Mouse (Mus musculus): ENCODE data around the gene H2-DMb1. TPM values are rescaled to one million over a fixed set of nuclear protein-coding genes. Genes with fewer than 3 reads are reported as not detected.
A peak's percentile ranks its signal among the peaks of the same experiment; 100 is the strongest.
"Not testable (repeated sequence)": the region's sequence is repeated elsewhere in the genome, so short reads cannot be mapped to it uniquely, and the experiment has no call there.

The H2-DMb1 gene
- polyA plus RNA-seq, 1 experiment from 2014 or later = 0.38 TPM

DNA sequence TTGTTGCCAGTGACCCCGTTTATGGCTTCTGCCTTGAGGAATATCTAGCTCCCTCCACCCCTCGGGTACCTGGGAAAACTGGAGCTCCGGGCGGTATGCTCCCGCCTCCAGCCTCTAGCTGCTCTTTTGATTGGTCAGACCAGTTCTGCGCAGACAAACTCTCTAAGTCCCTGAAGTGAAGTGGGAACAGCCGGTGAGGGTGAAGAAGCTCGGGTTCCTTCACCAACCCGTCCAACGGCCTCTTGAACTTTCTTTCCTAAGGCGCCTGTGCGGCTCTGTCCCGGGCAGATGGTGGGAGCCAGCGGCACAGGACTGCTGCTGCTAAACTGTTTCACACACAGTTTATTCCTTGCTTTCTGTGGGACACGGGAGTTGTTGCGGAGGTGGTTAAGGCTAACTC lies 13.5 kb upstream of the H2-DMb1 start:
- Histone ChIP-seq H3K4me2 (ENCODE audit: low read length) (peak overlapping the region; percentile 75), H3K9ac (ENCODE audit: low read length) (peak overlapping the region; percentile 51), H3K9me3 (ENCODE audit: control insufficient read depth, low read length) (no peaks in the 10 kb centered on the region), H3K36me3 (ENCODE audit: control insufficient read depth, insufficient read depth, low read length) (no peaks in the 10 kb centered on the region), H3K27ac (replicated peaks in 1 of 2; ENCODE audit: control insufficient read depth in 1 of 2, insufficient read depth in 1 of 2, low read depth in 2 of 2, low read length in 2 of 2) (no peak overlapping the region), H3K4me3 (ENCODE audit: control insufficient read depth in 1 of 2, insufficient read depth in 1 of 2, low read depth in 1 of 2, low read length in 2 of 2) (peak overlapping the region; percentile 39 to 45), H3K27me3 (ENCODE audit: control insufficient read depth, insufficient read depth, low read length) (peaks cover 39% of the 10 kb centered on the region), H3K4me1 (ENCODE audit: control insufficient read depth in 2 of 2, insufficient read depth in 2 of 2, low read length in 2 of 2) (peaks cover 5 to 12% of the 10 kb centered on the region in 2 experiments; a peak in 2 of 4 replicates)
- WGBS = under 1% methylated on average over 16 of the region's 16 CpGs
- ATAC-seq (ENCODE audit: insufficient number of reproducible peaks, insufficient read depth, low FRiP score, low read depth) = no peak

DNA sequence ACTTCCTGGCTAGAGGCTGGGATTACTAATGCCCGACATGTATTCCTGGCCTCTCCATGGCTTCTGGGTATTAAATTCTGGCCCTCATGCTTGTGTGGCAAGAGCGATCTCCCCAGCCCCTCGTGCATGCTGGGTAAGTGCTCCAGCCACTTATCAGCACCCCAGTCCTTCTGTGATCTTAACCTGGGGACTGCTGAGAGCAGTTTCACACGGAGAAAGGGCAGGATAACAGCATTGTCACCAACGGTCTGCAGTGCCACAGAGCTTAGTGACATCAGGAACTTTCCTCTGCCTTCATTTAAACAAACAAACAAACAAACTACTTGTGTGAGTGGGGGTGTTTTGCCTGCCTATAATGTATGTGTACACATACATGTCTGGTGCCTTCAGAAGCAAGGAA lies 12.6 kb upstream of the H2-DMb1 start:
- Histone ChIP-seq H3K4me2 (ENCODE audit: low read length) (peak overlapping the region; percentile 75), H3K9me3 (ENCODE audit: control insufficient read depth, low read length) (no peaks in the 10 kb centered on the region), H3K36me3 (ENCODE audit: control insufficient read depth, insufficient read depth, low read length) (no peaks in the 10 kb centered on the region), H3K4me1 (ENCODE audit: control insufficient read depth in 2 of 2, insufficient read depth in 2 of 2, low read length in 2 of 2) (peaks cover 5 to 12% of the 10 kb centered on the region in 2 experiments; a peak in 2 of 4 replicates), H3K9ac (ENCODE audit: low read length) (no peak overlapping the region), H3K27ac (replicated peaks in 1 of 2; ENCODE audit: control insufficient read depth in 1 of 2, insufficient read depth in 1 of 2, low read depth in 2 of 2, low read length in 2 of 2) (no peak overlapping the region), H3K4me3 (ENCODE audit: control insufficient read depth in 1 of 2, insufficient read depth in 1 of 2, low read depth in 1 of 2, low read length in 2 of 2) (no peak overlapping the region), H3K27me3 (ENCODE audit: control insufficient read depth, insufficient read depth, low read length) (peaks cover 39% of the 10 kb centered on the region)
- under 1% methylated on average over 5 of the region's 5 CpGs for WGBS
- ATAC-seq (ENCODE audit: insufficient number of reproducible peaks, insufficient read depth, low FRiP score, low read depth) = no peak

DNA sequence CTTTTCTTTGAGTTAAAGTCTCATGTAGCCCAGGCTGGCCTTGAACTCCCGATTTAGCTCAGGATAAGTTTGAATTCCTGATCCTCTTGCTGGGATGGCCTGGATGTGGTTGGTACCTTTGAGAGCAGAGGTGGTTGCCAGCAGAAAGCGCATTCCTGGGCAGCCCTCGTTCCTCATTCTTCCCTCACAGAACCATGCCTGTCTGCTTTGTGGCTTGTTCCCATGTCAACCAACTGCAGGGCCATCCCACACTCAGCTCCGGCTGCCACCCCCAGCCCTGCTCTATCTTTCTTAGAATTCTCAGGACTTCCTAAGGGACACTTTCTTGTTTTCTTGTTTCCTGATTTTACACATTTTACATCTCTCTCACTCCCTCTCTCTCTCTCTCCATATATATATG lies 11.4 kb upstream of the H2-DMb1 start:
- no peak for ATAC-seq (ENCODE audit: insufficient number of reproducible peaks, insufficient read depth, low FRiP score, low read depth)
- Histone ChIP-seq H3K36me3 (ENCODE audit: control insufficient read depth, insufficient read depth, low read length) (no peaks in the 10 kb centered on the region), H3K9ac (ENCODE audit: low read length) (no peak overlapping the region), H3K4me2 (ENCODE audit: low read length) (no peak overlapping the region), H3K27me3 (ENCODE audit: control insufficient read depth, insufficient read depth, low read length) (peaks cover 39% of the 10 kb centered on the region), H3K27ac (replicated peaks in 1 of 2; ENCODE audit: control insufficient read depth in 1 of 2, insufficient read depth in 1 of 2, low read depth in 2 of 2, low read length in 2 of 2) (no peak overlapping the region), H3K4me1 (ENCODE audit: control insufficient read depth in 2 of 2, insufficient read depth in 2 of 2, low read length in 2 of 2) (peaks cover 3 to 9% of the 10 kb centered on the region in 2 experiments; a peak in 2 of 4 replicates), H3K9me3 (ENCODE audit: control insufficient read depth, low read length) (no peaks in the 10 kb centered on the region), H3K4me3 (ENCODE audit: control insufficient read depth in 1 of 2, insufficient read depth in 1 of 2, low read depth in 1 of 2, low read length in 2 of 2) (no peak overlapping the region)
- WGBS = 58% methylated on average over 4 of the region's 4 CpGs

DNA sequence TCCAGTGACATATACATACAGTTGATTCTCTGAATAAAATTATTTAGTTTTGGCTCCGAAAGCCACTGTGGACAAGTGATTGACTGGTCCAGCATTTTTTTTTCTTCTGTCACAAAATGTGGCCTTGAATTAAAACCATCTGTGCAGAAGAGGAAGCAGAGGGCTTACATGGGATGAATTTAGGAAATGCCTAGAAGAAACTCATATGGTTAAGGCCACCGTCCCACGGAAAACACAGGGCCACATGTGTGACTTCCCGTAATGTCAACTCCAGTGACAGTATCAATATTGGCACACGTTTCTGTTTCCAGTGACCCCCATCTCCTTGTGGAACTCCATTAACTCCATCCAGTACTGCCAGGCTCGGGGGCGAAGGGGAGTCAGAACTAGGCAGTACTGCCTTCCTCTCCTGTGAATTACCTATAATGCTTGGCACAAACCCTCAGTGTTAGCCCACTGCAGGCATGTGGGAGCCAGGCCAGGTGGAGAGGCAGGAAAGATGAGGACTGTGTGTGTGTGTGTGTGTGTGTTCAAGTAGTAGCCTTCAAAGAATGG lies 10.3 kb upstream of the H2-DMb1 start:
- H3K27ac ChIP-seq (replicated peaks in 1 of 2; ENCODE audit: control insufficient read depth in 1 of 2, insufficient read depth in 1 of 2, low read depth in 2 of 2, low read length in 2 of 2) = no peak overlapping the region
- H3K4me3 ChIP-seq (ENCODE audit: control insufficient read depth in 1 of 2, insufficient read depth in 1 of 2, low read depth in 1 of 2, low read length in 2 of 2) = no peak overlapping the region
- no peak overlapping the region for H3K4me2 ChIP-seq (ENCODE audit: low read length)
- peaks cover 3 to 9% of the 10 kb centered on the region in 2 experiments; a peak in 2 of 4 replicates for H3K4me1 ChIP-seq (ENCODE audit: control insufficient read depth in 2 of 2, insufficient read depth in 2 of 2, low read length in 2 of 2)
- no peak overlapping the region for H3K9ac ChIP-seq (ENCODE audit: low read length)
- peaks cover 34% of the 10 kb centered on the region for H3K27me3 ChIP-seq (ENCODE audit: control insufficient read depth, insufficient read depth, low read length)
- no peaks in the 10 kb centered on the region for H3K9me3 ChIP-seq (ENCODE audit: control insufficient read depth, low read length)
- WGBS = 72% methylated on average over 7 of the region's 7 CpGs
- ATAC-seq (ENCODE audit: insufficient number of reproducible peaks, insufficient read depth, low FRiP score, low read depth) = no peak
- no peaks in the 10 kb centered on the region for H3K36me3 ChIP-seq (ENCODE audit: control insufficient read depth, insufficient read depth, low read length)

DNA sequence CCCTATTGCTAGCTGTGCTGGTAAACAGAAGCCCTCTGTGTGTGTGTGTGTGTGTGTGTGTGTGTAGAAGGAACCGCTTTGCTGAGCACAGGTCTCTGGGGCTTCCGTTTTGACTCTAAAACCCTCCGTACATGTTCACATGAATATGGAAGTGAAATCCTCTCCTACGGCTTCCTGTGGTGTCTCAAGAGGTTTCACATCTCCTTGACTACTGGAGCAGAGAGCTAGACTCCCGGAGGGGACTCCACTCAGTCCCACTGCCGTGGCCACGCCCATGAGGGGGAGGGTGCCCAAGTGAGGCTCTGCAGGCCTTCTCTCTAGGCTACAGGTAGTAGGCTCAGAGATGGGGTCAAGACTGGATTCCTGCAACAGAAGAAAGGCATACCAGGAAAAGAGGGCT lies 9.8 kb upstream of the H2-DMb1 start, which contains the start of gene H2-DMb2:
TSS of gene H2-DMb2 (plus strand) at position 275 of the 400 bp plus-strand sequence.
- Histone ChIP-seq H3K9me3 (ENCODE audit: control insufficient read depth, low read length) (no peaks in the 10 kb centered on the region), H3K4me3 (ENCODE audit: control insufficient read depth in 1 of 2, insufficient read depth in 1 of 2, low read depth in 1 of 2, low read length in 2 of 2) (no peak within 1 kb of the TSS), H3K27me3 (ENCODE audit: control insufficient read depth, insufficient read depth, low read length) (peaks cover 29% of the 10 kb centered on the region), H3K9ac (ENCODE audit: low read length) (no peak within 1 kb of the TSS), H3K4me2 (ENCODE audit: low read length) (no peak within 1 kb of the TSS), H3K36me3 (ENCODE audit: control insufficient read depth, insufficient read depth, low read length) (no peaks in the 10 kb centered on the region), H3K27ac (replicated peaks in 1 of 2; ENCODE audit: control insufficient read depth in 1 of 2, insufficient read depth in 1 of 2, low read depth in 2 of 2, low read length in 2 of 2) (no peak within 1 kb of the TSS), H3K4me1 (ENCODE audit: control insufficient read depth in 2 of 2, insufficient read depth in 2 of 2, low read length in 2 of 2) (peaks cover 3 to 9% of the 10 kb centered on the region in 2 experiments; a peak in 2 of 4 replicates)
- no peak for ATAC-seq (ENCODE audit: insufficient number of reproducible peaks, insufficient read depth, low FRiP score, low read depth)
- WGBS = 38% methylated on average over 7 of the region's 7 CpGs

DNA sequence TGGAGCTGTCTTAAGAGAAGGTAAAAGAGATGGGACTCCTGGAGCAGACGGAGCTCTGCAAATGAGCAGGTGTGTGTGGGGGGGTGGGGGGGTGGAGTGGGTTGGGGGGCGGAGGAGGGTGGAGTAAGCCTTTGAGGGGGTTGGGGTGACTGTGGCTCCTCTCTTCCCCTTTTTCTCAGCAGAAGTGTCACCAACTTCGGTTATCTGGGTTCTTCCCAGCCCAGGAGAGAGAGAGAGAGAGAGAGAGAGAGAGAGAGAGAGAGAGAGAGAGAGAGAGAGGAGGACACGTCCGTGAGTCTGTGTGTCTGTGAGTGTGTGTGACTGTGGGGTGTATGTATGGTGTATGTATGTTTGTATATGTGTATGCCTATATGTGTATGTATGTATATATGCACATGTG lies 9.4 kb upstream of the H2-DMb1 start:
- no peak for ATAC-seq (ENCODE audit: insufficient number of reproducible peaks, insufficient read depth, low FRiP score, low read depth)
- Histone ChIP-seq H3K4me1 (ENCODE audit: control insufficient read depth in 2 of 2, insufficient read depth in 2 of 2, low read length in 2 of 2) (peaks cover 3 to 9% of the 10 kb centered on the region in 2 experiments; a peak in 2 of 4 replicates), H3K4me2 (ENCODE audit: low read length) (no peak overlapping the region), H3K9me3 (ENCODE audit: control insufficient read depth, low read length) (no peaks in the 10 kb centered on the region), H3K4me3 (ENCODE audit: control insufficient read depth in 1 of 2, insufficient read depth in 1 of 2, low read depth in 1 of 2, low read length in 2 of 2) (no peak overlapping the region), H3K27me3 (ENCODE audit: control insufficient read depth, insufficient read depth, low read length) (peaks cover 25% of the 10 kb centered on the region), H3K27ac (replicated peaks in 1 of 2; ENCODE audit: control insufficient read depth in 1 of 2, insufficient read depth in 1 of 2, low read depth in 2 of 2, low read length in 2 of 2) (no peak overlapping the region), H3K36me3 (ENCODE audit: control insufficient read depth, insufficient read depth, low read length) (no peaks in the 10 kb centered on the region), H3K9ac (ENCODE audit: low read length) (no peak overlapping the region)
- 55% methylated on average over 5 of the region's 5 CpGs for WGBS

DNA sequence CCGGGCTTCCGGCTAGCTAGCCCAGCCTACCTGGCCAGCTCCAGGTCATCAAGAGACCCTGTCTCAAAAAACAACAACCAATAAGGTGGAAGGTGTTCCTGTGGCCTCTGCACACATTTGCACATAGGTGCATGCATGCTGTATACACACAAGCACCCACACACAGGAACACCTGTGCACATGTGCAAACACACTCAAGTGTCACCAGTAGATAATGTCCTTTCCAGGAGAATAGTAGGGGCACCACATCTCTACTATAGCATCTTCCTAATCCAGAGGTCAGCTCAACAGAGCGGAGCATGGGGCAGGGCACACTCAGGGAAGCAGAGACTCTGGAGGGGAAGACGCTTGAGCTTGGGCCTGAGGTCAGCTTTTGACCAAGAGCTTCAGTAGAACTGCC lies 8.7 kb upstream of the H2-DMb1 start:
- ATAC-seq (ENCODE audit: insufficient number of reproducible peaks, insufficient read depth, low FRiP score, low read depth); H3K4me1 ChIP-seq (ENCODE audit: control insufficient read depth in 2 of 2, insufficient read depth in 2 of 2, low read length in 2 of 2); H3K9me3 ChIP-seq (ENCODE audit: control insufficient read depth, low read length); H3K9ac ChIP-seq (ENCODE audit: low read length); H3K4me2 ChIP-seq (ENCODE audit: low read length); H3K4me3 ChIP-seq (ENCODE audit: control insufficient read depth in 1 of 2, insufficient read depth in 1 of 2, low read depth in 1 of 2, low read length in 2 of 2); H3K27ac ChIP-seq (replicated peaks in 1 of 2; ENCODE audit: control insufficient read depth in 1 of 2, insufficient read depth in 1 of 2, low read depth in 2 of 2, low read length in 2 of 2); H3K36me3 ChIP-seq (ENCODE audit: control insufficient read depth, insufficient read depth, low read length): not testable (repeated sequence)
- WGBS = 92% methylated on average over 4 of the region's 4 CpGs
- H3K27me3 ChIP-seq (ENCODE audit: control insufficient read depth, insufficient read depth, low read length) = peaks cover 19% of the 10 kb centered on the region; the same call in 1 of the 2 replicates

DNA sequence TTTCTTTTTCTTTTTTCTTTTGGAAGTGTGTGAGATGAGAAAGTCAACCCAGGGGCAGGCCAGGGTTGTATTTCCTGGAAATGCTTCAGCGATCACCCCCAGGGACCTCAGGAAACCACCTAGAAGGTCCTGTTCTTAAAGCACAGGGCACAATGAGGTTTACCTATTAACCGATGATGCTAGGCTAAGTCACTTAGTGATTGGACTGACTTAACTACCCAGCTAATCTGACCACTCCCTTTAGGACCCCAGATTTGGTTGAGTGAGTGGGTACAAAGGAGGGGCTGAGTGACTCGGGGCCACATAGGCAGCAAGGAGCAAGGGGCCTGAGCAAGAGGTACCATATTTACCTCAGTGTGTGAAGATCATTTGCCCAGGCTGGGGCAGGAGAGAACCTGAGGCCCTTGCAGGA lies 7.9 kb upstream of the H2-DMb1 start:
- no peaks in the 10 kb centered on the region for H3K9me3 ChIP-seq (ENCODE audit: control insufficient read depth, low read length)
- no peak overlapping the region for H3K9ac ChIP-seq (ENCODE audit: low read length)
- no peaks in the 10 kb centered on the region for H3K36me3 ChIP-seq (ENCODE audit: control insufficient read depth, insufficient read depth, low read length)
- no peak for ATAC-seq (ENCODE audit: insufficient number of reproducible peaks, insufficient read depth, low FRiP score, low read depth)
- H3K4me2 ChIP-seq (ENCODE audit: low read length) = no peak overlapping the region
- H3K27ac ChIP-seq (replicated peaks in 1 of 2; ENCODE audit: control insufficient read depth in 1 of 2, insufficient read depth in 1 of 2, low read depth in 2 of 2, low read length in 2 of 2) = no peak overlapping the region
- 69% methylated on average over 3 of the region's 3 CpGs for WGBS
- peaks cover 16% of the 10 kb centered on the region; the same call in 1 of the 2 replicates for H3K27me3 ChIP-seq (ENCODE audit: control insufficient read depth, insufficient read depth, low read length)
- H3K4me3 ChIP-seq (ENCODE audit: control insufficient read depth in 1 of 2, insufficient read depth in 1 of 2, low read depth in 1 of 2, low read length in 2 of 2) = no peak overlapping the region
- H3K4me1 ChIP-seq (ENCODE audit: control insufficient read depth in 2 of 2, insufficient read depth in 2 of 2, low read length in 2 of 2) = peaks cover 3% of the 10 kb centered on the region in 2 experiments; a peak in 2 of 4 replicates

Measured in heart, embryonic 14.5 days (tissue).